Mouse (Mus musculus): Measurements from ENCODE around the gene Dcst1.

Gene Dcst1

DNA sequence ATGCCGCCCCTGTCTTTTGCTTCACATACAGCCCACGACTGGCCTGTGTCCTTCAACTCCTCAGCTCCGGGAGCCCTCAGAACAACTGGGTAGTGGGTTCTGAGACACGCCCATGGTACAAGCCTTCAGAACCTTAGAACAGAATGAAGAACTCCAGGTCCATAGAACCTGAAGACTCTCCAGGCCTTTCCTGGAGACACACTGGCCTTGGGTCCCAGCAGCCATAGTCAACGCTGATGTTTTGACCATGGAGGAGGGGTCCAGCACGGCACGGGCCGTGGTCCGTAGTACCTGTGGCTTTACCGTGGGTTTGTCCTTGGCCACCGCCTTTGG lies at the start of gene Dcst1:
TSS of gene Dcst1 (minus strand) at position 101 of the 333 bp plus-strand sequence.
- DNase-seq = no peak

DNA sequence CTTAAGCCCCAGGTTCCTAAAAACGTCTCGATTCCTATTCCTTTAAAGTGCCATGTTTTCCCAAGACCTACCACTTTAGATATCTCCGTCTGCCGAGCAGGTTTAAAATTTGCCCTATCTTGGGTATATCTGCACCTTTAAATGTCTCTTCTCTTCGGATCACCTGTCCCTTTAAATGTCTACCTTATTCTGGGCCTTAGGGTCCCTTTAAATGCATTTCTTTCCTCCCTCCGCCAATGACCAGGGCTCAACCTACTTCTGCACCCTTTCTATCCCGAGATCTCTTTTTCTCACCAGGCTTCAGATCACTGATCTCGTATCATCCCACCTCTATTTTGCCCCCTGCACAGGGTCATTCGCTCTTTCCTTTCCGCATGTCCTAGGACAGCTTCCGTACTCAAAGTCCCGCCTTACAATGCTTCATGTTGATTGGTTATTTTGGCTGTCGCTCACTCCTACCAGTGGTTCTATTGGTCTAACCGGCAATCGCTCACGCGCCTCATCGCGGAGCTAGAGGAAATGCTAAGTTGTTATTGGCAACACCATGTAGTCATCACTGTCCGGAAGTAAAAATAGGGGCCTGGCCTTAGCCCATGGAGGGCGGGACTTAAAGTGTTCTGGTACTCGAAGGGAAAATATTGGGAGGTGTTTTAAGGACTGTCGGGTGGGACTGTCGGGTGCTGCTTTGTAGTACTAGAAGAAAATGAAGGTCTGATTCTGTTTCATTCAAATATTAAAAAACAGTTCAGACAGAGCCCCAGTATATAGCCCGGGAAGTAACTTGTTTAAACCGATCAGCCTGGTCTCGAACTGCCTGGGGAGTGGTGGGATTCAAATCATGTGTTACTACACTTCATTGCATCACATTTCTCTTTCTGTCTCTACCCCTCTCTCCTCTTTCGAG lies 46.7 kb upstream of the Dcst1 start, which contains the start of gene Flad1:
TSS of gene Flad1 (minus strand) at position 381 of the 904 bp plus-strand sequence.
- peak; percentile 100 for DNase-seq

- no peak for DNase-seq
These were observed 45.8 kb upstream of the Dcst1 start for GRCm38 (mm10) chr3:89410864-89411263.

GRCm38 (mm10) chr3:89409701-89410100 lies 44.6 kb upstream of the Dcst1 start:
- DNase-seq = no peak

- no peak for DNase-seq
These were observed 43.4 kb upstream of the Dcst1 start for GRCm38 (mm10) chr3:89408448-89408847.

- DNase-seq = no peak
These were observed 41.8 kb upstream of the Dcst1 start for GRCm38 (mm10) chr3:89406887-89407286.

GRCm38 (mm10) chr3:89402693-89403092 lies 37.6 kb upstream of the Dcst1 start, which contains the start of gene Lenep:
Gene Lenep (minus strand): TSS chr3:89402793.
- DNase-seq = no peak

DNA sequence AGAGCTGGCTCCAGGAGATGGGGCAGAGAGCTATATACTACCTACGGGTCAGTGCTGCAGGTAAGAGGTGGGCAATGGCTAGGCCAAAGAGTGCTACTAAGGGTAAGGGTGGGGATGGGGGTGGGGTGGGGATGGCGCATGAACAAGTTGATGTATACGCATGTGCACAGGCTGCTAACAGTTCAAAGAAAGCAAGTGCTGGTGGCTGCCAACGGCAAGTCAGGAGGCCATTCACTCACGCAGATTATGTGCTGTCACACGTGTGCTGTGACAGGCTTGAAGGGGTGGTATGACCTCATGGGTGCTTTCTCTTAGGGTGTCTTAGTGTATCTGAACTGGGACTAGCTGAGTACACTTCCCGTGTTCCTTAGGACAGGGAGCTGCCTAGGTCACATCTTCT lies 36.3 kb upstream of the Dcst1 start:
- DNase-seq = no peak

- no peak for DNase-seq
These were observed 31.6 kb upstream of the Dcst1 start for GRCm38 (mm10) chr3:89396654-89397005.

DNA sequence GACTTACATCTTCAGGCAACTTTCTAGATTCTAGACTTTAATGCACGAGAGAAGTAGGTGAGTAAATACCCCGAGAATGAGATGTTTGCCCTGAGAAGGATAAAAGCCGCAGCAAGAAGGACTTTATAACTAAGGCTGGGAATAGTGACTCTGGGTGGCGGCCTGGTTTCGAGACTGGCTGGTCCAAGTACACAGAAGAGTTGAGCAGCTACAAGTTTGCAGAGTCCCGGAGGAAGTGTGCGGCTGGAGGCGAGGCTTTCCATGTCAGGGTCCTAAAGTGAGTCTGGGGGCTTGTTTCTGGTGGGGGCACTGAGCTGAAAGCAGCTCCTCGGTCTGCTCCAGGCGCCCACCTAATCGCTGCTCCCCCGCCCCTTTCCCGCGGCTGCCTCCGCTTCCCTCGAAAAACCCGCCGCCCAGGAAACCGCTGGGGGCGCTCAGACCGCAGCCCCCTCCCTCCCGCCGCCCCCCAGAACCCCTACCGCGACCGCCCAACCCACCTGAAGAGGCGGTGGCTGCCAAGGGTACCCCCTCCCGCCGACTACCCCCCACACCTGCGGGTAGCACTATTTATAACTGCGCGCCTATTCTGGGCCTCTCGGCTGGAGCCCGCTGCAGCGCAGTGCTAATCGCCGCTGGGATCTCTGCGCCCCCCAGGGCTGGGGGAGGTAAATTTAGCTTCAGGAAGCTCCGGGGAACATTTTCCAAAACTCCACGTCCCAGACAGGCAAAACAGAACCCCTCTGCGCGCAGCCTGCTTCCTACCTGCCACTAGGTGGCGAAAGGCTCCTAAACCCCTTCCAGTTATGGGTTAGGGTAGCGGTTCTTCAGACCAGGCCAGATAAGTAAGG lies 31.0 kb upstream of the Dcst1 start:
- DNase-seq = peak; percentile 80

GRCm38 (mm10) chr3:89395419-89395805 lies 30.4 kb upstream of the Dcst1 start:
- peak; percentile 76 for DNase-seq

DNA sequence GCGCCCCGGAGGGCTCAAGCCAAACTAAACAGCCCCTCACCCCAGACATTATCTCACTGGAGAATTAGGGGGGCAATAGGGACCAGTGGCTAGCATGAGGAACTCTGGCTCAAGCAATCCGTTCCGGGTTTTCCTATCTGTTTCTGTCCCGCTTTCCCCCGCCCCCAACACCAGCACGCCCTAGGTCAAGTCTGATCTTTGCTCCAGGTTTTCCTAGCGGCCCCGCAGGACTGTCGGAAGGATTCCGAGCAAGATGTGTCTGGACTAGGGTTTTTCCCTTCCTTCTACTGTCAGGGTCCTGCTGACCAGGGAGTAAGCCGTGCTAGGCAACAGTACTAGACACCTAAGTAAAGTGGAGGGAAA lies 29.8 kb upstream of the Dcst1 start:
- peak; percentile 92 for DNase-seq

DNA sequence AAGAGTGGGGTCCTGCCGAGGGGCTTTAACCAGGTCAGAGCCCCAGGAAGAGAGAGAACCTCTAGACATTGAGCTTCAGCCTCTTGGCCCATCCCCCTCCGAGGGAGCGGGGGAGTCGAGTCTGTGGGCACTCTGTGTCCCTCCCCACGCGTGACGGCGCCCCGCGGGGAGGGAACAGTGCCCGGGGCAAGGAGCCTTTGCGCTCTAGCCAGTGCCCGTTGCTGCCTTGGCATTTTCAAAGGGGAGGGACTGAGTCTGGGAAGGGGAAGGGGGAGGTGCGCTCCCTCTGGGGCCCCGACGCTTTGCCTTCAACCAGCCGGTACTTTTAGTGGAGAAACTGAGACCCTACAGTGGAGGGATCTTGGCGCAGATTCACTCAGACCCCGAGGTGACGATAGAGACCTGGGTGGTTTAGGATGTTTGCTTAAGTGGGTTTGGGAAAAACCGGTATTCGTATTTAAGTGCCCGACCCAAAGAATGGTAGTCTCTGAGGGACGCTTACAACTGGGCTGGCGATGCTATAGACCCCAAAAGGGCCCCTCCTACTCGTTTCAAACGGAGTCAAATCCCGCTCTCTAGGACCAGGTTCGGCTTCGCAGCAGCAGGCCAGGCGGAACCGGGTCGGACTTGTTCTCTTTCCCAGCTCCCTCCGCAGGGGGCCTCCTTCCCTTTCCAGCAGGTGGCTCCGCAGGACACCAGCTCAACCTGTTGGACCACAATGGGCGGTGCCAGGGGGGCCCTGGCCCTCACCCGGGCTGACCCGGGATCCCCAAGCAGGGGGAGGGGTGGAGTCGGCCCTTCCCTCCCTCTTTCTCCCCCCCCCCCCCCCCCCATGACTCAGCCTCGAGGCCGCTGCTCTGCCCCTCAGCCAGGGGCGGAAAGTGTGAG lies 29.2 kb upstream of the Dcst1 start, which contains the start of gene Zbtb7b:
TSS of gene Zbtb7b (minus strand) at position 771 of the 888 bp plus-strand sequence.
- DNase-seq = peak; percentile 94

DNA sequence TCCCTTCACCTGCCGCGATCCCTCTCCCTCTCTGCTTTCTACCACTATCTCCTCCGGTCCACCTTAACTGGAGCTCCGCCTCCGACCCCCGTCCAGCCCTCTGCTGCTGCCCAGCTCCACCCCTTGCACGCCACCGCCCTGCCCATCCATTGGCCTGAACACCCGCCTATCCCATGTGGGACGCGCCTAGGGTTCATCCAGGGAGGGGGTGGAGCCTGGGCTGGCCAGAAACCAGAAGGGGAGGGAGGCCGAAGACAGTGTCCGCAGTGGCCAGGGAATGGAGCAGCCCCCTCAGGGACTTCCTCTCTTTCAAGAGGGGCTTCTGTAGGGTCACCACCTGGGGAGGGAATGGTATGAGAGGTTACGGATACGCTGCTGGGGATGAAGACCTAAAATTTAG lies 28.6 kb upstream of the Dcst1 start:
- DNase-seq = peak; percentile 100

GRCm38 (mm10) chr3:89392871-89393311 lies 27.8 kb upstream of the Dcst1 start:
- peak; percentile 79 for DNase-seq

DNA sequence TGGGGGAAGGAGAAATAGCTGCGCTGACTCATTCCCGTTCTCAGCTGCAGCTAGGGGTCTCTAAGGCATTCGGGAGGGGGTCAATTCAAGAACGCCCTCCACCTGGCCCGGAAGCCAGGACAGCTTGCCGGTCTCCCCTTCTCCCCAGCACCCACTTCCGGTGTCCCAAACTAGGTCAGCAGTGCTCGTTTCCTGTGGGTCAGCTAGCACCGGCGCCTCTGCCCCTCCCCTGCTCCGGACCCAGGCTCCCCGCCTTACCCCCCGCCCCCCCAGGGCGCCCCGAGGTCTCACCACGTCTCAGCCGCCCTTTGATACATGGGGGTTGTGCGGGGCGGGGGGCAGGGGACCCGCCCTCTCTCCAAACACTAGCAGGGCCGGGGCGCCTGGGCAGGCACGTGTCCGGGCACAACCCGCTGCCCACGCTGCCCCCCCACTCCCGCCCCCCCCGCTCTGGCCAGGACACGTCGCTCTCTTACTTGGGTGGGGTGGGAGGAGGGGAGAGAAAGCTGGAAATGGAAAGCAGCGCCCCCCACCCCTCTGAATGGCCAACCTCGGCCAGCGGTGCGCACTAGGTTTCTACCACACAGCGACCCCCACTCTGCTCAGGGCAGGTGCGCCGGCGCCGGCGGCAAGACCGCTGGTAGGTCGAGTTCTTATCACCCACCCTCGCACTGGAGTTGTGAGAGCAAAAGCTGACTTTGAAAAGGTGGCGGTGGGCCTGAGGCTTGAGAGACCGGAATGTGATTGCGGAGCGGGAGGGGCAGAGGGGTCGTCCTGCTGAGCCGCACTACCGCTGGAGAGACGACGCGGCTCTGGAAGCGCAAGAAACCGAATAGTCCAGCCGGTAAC lies 26.8 kb upstream of the Dcst1 start:
- peak; percentile 84 for DNase-seq

GRCm38 (mm10) chr3:89390699-89391662 lies 25.9 kb upstream of the Dcst1 start:
- peak; percentile 78 for DNase-seq

- peak; percentile 76 for DNase-seq
These were observed 25.1 kb upstream of the Dcst1 start for GRCm38 (mm10) chr3:89390111-89390515.

GRCm38 (mm10) chr3:89388901-89389740 lies 24.1 kb upstream of the Dcst1 start:
- peak; percentile 52 for DNase-seq

All from cerebellum, adult 9-11 months (tissue).